Mouse (Mus musculus) kidney, postnatal 0 days (tissue): ENCODE measurements around the gene Ppie. TPM values are rescaled to one million over a fixed set of nuclear protein-coding genes. Genes with fewer than 3 reads are reported as not detected.

ENCODE experiments used
- ATAC-seq: fragments of 200-750 bp; cut with Nextera tagmentation; replicated peaks from 2 replicates; pipeline ENCODE4 v1.8.0; 2017; ENCODE audit warnings: low read depth, moderate number of reproducible peaks, moderate TSS enrichment, moderate library complexity; ENCODE audit not compliant: low FRiP score
- DNase-seq: peaks from one replicate; pipeline ENCODE4 v3.0.0-alpha.2; 2016; ENCODE audit warnings: low spot score
- H3K27ac ChIP-seq: fragments of 300-500 bp; sonication (generic); 2 replicates; pipeline ENCODE4 v1.5.1; 2014; ENCODE audit warnings: mild to moderate bottlenecking
- H3K27me3 ChIP-seq: fragments of 300-500 bp; sonication (generic); 2 replicates; pipeline ENCODE4 v1.6.1; 2014; ENCODE audit warnings: low read length, mixed read lengths; ENCODE audit not compliant: insufficient read depth
- H3K36me3 ChIP-seq: fragments of 300-500 bp; sonication (generic); 2 replicates; pipeline ENCODE4 v1.6.1; 2014; ENCODE audit warnings: low read length, mixed read lengths; ENCODE audit not compliant: insufficient read depth
- H3K4me1 ChIP-seq: fragments of 300-500 bp; sonication (generic); replicated peaks from 2 replicates; pipeline ENCODE4 v1.6.1; 2014; ENCODE audit warnings: antibody characterized with exemption, low read length, mixed read lengths; ENCODE audit not compliant: insufficient read depth
- H3K4me2 ChIP-seq: fragments of 300-500 bp; sonication (generic); 2 replicates; pipeline ENCODE4 v1.6.1; 2014; ENCODE audit warnings: mild to moderate bottlenecking, low read length, moderate library complexity, mixed read lengths
- H3K4me3 ChIP-seq: fragments of 300-500 bp; sonication (generic); replicated peaks from 2 replicates; pipeline ENCODE4 v1.5.1; 2014; ENCODE audit warnings: low read depth, low read length
- H3K9ac ChIP-seq: fragments of 300-500 bp; sonication (generic); 2 replicates; pipeline ENCODE4 v1.6.1; 2014; ENCODE audit warnings: low read depth, low read length
- H3K9me3 ChIP-seq: fragments of 300-500 bp; sonication (generic); replicated peaks from 2 replicates; pipeline ENCODE4 v1.6.1; 2016; ENCODE audit warnings: low read length, inconsistent platforms, mixed read lengths
- CTCF ChIP-seq: IDR thresholded peaks from 2 replicates; pipeline ENCODE4 v1.5.1; 2016; ENCODE audit warnings: antibody characterized with exemption, low read depth, mild to moderate bottlenecking, moderate library complexity
- WGBS: fragments of 180-500 bp; shearing (Covaris S2); extraction: QIAGEN DNeasy Blood & Tissue Kit; methylation state at CpG from one replicate; pipeline ENCODE4 v1.1.7; 2014; 5-methylcytosine and 5-hydroxymethylcytosine counted together
- polyA plus RNA-seq: library from polyadenylated mRNA; unstranded; fragments of >200 nt; fragmentation: Nextera tagmentation; extraction: Ambion mirVana; gene quantifications from 2 replicates; pipeline ENCODE4 v1.2.1, GENCODE M21; 2015

Ppie gene
- polyA plus RNA-seq, 1 experiment from 2014 or later, result 76.9 TPM

DNA sequence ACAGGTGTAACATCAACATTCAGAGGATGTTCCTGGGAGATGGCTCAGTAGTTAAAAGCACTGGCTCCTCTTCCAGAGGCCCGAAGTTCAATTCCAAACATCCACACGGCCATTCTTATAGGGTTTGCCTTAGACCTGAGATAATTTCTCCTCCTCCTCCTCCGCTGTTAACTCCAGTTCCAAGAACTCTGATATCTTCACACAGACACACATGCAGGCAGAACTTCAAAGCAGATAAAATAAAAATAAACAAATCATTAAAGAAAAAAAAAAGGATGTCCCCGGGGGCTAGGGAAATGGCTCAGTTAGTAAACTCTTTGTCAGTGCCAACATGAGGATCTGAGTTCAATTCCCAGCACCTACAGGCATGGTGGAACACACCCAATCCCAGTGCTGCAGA lies 61.5 kb downstream of the Ppie start:
- Histone ChIP-seq H3K4me1 (no peaks in the 10 kb centered on the region), H3K4me3 (no peak overlapping the region), H3K9ac (no peak overlapping the region), H3K4me2 (no peak overlapping the region), H3K36me3 (no peaks in the 10 kb centered on the region), H3K9me3 (no peaks in the 10 kb centered on the region), H3K27me3 (no peaks in the 10 kb centered on the region), H3K27ac (no peak overlapping the region)
- ATAC-seq (no peak), DNase-seq (no peak)
- no peak for TF ChIP-seq CTCF
- WGBS, result 77% methylated on average over 4 of the region's 4 CpGs

Other genes with a start within 250 kb of the Ppie start
- gene Mfsd2a, start 178.8 kb downstream of the Ppie start, polyA plus RNA-seq, result 1.8 and 2.1 TPM in 2 replicates
- 6.5 and 7.1 TPM in 2 replicates for gene Mycl, start 144.3 kb downstream of the Ppie start, polyA plus RNA-seq
- 15.7 and 17.1 TPM in 2 replicates for gene Trit1, start 123.4 kb downstream of the Ppie start, polyA plus RNA-seq
- 0.34 and 0.38 TPM in 2 replicates for gene Bmp8b, start 34.8 kb downstream of the Ppie start, polyA plus RNA-seq
- 0.17 and 0.20 TPM in 2 replicates for gene Oxct2b, start 23.7 kb downstream of the Ppie start, polyA plus RNA-seq
- gene Hpcal4, start 43.3 kb upstream of the Ppie start, polyA plus RNA-seq, result 3.7 and 3.8 TPM in 2 replicates
- gene Nt5c1a, start 61.6 kb upstream of the Ppie start, polyA plus RNA-seq, result 0.47 and 0.71 TPM in 2 replicates
- gene Heyl, start 93.6 kb upstream of the Ppie start, polyA plus RNA-seq, result 28.7 and 31.6 TPM in 2 replicates
- gene Pabpc4, start 122.4 kb upstream of the Ppie start, polyA plus RNA-seq, result 28.2 and 29.7 TPM in 2 replicates
- gene Oxct2a, start 183.7 kb upstream of the Ppie start, polyA plus RNA-seq, result not detected in 2 replicates
- 0.32 and 0.41 TPM in 2 replicates for gene Bmp8a, start 203.3 kb upstream of the Ppie start, polyA plus RNA-seq